Mouse (Mus musculus): ENCODE data around the gene Pnkp.

Gene Pnkp

GRCm38 (mm10) chr7:44828706-44829105 lies 28.2 kb upstream of the Pnkp start:
- DNase-seq (ENCODE audit: low spot score) = no peak

- no peak for DNase-seq (ENCODE audit: low spot score)
Measured at GRCm38 (mm10) chr7:44832763-44833162, 24.2 kb upstream of the Pnkp start.

- no peak for DNase-seq (ENCODE audit: low spot score)
Measured at GRCm38 (mm10) chr7:44835373-44836015, 21.4 kb upstream of the Pnkp start.

GRCm38 (mm10) chr7:44836016-44836404 lies 20.9 kb upstream of the Pnkp start:
- no peak for DNase-seq (ENCODE audit: low spot score)

GRCm38 (mm10) chr7:44836423-44837053 lies 20.4 kb upstream of the Pnkp start:
- no peak for DNase-seq (ENCODE audit: low spot score)

- no peak for DNase-seq (ENCODE audit: low spot score)
Measured at GRCm38 (mm10) chr7:44838073-44838472, 18.9 kb upstream of the Pnkp start.

- DNase-seq (ENCODE audit: low spot score) = no peak
Measured at GRCm38 (mm10) chr7:44839171-44839490, 17.8 kb upstream of the Pnkp start.

- DNase-seq (ENCODE audit: low spot score) = peak; percentile 49
Measured at GRCm38 (mm10) chr7:44839491-44840191, 17.3 kb upstream of the Pnkp start.

GRCm38 (mm10) chr7:44840426-44840825 lies 16.5 kb upstream of the Pnkp start:
- DNase-seq (ENCODE audit: low spot score) = no peak

- DNase-seq (ENCODE audit: low spot score) = no peak
Measured at GRCm38 (mm10) chr7:44841825-44842463, 15.0 kb upstream of the Pnkp start.

- DNase-seq (ENCODE audit: low spot score) = no peak
Measured at GRCm38 (mm10) chr7:44845006-44845405, 11.9 kb upstream of the Pnkp start.

- no peak for DNase-seq (ENCODE audit: low spot score)
Measured at GRCm38 (mm10) chr7:44846804-44847203, 10.1 kb upstream of the Pnkp start.

- DNase-seq (ENCODE audit: low spot score) = no peak
Measured at GRCm38 (mm10) chr7:44847772-44848171, 9.2 kb upstream of the Pnkp start.

GRCm38 (mm10) chr7:44848561-44849415 lies 8.2 kb upstream of the Pnkp start, which contains the start of the genes Akt1s1 and Tbc1d17:
Akt1s1 (plus strand) TSS chr7:44848991.
Tbc1d17 (minus strand) TSS chr7:44849079.
- DNase-seq (ENCODE audit: low spot score) = peak; percentile 98

- DNase-seq (ENCODE audit: low spot score) = peak; percentile 88
Measured at GRCm38 (mm10) chr7:44849416-44850111, 7.4 kb upstream of the Pnkp start.

GRCm38 (mm10) chr7:44850146-44850545 lies 6.8 kb upstream of the Pnkp start:
- DNase-seq (ENCODE audit: low spot score) = peak; percentile 81

- DNase-seq (ENCODE audit: low spot score) = no peak
Measured at GRCm38 (mm10) chr7:44850789-44851624, 5.9 kb upstream of the Pnkp start.

GRCm38 (mm10) chr7:44851625-44852234 lies 5.2 kb upstream of the Pnkp start:
- DNase-seq (ENCODE audit: low spot score) = no peak

- DNase-seq (ENCODE audit: low spot score) = no peak
Measured at GRCm38 (mm10) chr7:44852259-44853027, 4.5 kb upstream of the Pnkp start.
